Mouse (Mus musculus): Measurements from ENCODE around the gene Zfp473.
A peak's percentile ranks its signal among the peaks of the same experiment; 100 is the strongest.
"Not testable (repeated sequence)": the region's sequence is repeated elsewhere in the genome, so short reads cannot be mapped to it uniquely, and the experiment has no call there.

Gene Zfp473

DNA sequence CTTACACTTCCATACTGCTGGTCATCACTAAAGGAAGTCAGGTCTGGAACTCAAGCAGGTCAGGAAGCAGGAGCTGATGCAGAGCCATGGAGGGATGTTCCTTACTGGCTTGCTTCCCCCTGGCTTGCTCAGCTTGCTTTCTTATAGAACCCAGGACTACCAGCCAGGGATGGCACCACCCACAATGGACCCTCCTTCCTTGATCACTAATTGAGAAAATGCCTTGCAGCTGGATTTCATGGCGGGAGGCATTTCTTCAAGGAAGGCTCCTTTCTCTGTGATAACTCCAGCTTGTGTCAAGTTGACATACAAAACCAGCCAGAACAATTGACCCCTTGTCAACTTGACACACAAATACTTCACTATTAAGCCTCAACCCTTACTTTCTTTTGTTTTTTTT, at the start of gene Zfp473:
Gene Zfp473, minus strand, starts transcription at position 101 of the 400 bp plus-strand sequence.
- DNase-seq = not testable (repeated sequence)

DNA sequence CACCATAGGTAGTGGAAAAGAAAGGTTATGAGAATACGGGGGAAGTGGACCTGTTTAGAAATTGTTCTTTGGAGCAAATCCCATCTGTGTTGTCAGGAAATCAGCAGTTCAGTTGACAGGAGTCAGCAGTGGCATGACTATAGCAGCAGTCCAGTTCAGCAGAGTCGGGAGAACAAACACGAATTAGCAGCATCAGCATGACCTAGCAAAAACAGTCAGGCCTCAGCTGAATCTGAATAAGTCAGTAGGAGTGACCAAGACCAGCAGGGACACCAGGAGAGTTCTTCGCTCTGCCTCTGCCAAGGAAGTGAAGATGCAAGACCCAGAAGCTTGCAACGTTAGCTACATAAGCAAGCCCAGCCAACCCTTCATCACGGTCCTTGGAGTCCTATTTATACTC, 41.9 kb upstream of the Zfp473 start:
- no peak for DNase-seq

GRCm38 (mm10) chr7:44790066-44790465, 39.2 kb upstream of the Zfp473 start:
- DNase-seq = no peak

- DNase-seq = no peak
Observed at GRCm38 (mm10) chr7:44789531-44789930, 38.7 kb upstream of the Zfp473 start.

GRCm38 (mm10) chr7:44780101-44780500, 29.3 kb upstream of the Zfp473 start:
- DNase-seq = no peak

DNA sequence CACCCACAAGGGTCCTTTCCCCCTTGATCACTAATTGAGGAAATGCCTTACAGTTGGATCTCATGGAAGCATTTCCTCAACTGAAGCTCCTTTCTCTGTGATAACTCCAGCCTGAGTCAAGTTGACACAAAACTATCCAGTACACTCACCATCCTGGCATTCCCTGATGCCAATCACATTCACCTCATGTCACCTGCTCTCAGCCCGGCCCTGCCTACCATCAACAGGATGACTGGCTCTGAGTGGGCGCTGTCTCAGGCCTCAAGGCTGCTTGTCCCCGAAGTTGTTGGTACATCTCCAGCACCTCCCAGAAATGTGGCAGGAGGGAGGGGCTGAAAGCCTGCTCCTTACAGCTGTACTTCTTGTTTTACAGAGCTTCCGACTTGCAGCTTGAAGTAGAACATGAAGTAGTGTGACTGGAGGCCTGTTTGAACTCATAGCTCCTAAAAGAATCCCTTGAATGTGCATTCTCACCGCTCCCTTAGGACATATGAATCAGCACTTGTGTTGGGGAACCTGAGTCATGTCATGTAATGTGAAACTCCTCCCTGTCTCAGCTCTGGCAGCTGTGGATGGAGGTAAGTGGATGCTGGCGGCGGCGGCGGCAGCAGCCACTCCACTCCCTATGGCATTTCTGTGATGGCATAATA, 26.1 kb upstream of the Zfp473 start:
- DNase-seq = no peak

GRCm38 (mm10) chr7:44772591-44773204, 21.8 kb upstream of the Zfp473 start:
- no peak for DNase-seq

- peak; percentile 21 to 36 for DNase-seq
Observed at GRCm38 (mm10) chr7:44770046-44770578, 19.3 kb upstream of the Zfp473 start.

DNA sequence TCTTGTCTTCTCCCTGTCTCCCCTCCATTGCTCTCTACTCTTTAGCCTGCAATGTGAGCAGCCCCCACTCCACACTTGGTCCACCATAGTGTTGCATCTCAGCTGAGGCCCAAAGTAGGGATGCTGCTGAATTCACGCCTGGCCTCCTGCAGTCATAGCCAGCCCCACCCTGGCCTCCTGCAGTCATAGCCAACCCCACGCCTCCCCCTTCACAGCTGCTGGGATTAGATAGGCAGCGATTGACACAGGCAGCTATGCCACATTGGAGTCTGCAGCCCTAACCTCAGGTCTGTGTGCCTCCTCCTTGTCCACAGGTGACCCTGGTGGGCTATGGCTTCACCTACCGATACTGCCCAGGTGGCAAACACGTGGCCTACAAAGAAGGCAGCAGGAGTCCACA, 17.3 kb upstream of the Zfp473 start:
- no peak for DNase-seq

DNA sequence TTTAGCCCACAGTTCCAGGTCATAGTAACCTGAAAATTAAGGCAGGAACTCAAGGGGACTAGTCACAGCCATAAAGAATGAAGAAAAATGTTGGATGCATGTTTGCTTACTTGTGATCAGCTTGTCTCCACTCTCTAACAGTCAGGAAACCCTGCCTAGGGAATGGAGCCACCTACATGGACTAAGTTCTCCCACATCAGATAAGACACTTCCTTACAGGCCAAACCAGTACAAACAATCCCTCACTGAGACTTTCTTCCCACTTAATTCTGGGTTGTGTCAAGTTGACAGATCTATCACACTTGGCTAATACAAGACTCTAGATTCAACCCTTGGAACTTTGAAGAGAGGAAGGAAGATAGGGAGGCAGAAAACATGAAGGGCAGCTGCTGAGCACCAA, 9.5 kb upstream of the Zfp473 start:
- DNase-seq = no peak

- no peak for DNase-seq
Observed at GRCm38 (mm10) chr7:44757164-44757563, 6.3 kb upstream of the Zfp473 start.

- DNase-seq = peak; percentile 96 to 97
Observed at GRCm38 (mm10) chr7:44748101-44749044, 2.5 kb downstream of the Zfp473 start, which contains the start of gene Vrk3. Gene Vrk3, plus strand, starts transcription at chr7:44748413.

DNA sequence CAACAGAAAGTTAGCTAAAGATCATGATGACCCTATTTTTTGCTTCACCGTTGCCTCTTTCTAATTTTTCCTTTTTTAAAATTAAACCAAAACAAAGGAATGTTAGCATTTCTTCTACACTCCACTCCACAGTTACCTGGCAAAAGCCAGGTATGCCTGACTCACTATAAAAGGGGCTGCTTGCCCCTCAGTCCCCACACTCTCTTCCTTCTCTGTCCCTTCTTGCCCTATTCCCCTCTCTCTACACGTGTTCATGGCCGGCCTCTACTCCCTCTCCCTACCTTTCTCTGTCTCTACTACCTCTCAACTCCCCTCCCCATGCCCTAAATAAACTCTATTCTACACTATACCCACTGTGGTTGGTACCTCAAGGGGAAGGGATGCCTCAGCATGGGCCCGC, 3.7 kb downstream of the Zfp473 start:
- DNase-seq = no peak

- peak; percentile 82 to 83 for DNase-seq
Observed at GRCm38 (mm10) chr7:44745076-44745475, 5.8 kb downstream of the Zfp473 start.

- DNase-seq = no peak
Observed at GRCm38 (mm10) chr7:44744270-44744669, 6.6 kb downstream of the Zfp473 start.

DNA sequence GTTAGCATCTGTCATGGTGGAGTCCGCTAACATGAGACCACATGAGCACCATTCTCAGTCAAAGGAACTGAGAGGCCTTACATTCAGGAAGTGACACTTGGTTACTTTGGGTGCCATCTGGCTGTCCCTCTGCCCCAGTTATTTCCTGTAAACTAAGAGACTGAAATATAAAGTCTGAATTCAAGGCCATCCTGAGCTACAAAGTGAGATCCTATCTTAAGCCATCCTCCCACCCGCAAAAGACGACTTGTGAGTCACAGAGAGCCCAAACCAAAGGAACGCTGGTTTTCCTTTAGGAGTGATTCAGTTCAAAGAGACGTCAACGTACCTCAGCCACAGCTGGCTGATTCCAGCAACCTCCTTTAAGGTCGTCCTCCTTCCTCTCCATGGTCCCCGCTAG, 9.5 kb downstream of the Zfp473 start:
- DNase-seq = no peak

DNA sequence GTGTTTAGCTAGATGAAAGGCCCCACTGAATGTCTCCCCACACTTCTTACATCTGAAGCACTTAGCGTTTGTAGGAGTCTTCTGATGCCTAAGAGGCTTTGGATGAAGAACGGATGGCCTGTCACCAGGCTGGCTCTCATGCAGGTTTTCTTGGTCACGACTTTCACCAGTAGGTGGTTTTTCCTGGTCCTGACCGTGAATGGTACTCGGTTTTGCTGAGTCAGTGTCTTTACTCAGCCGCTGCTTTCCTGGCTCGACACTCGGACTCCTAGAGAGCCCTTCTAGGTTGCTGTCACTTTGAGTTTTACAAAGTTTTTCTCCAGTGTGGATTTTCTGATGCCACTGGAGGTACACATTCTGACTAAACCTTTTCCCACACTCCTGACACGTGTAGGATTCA, 17.1 kb downstream of the Zfp473 start:
- DNase-seq = no peak

- no peak for DNase-seq
Observed at GRCm38 (mm10) chr7:44728082-44728975, 22.5 kb downstream of the Zfp473 start.

DNA sequence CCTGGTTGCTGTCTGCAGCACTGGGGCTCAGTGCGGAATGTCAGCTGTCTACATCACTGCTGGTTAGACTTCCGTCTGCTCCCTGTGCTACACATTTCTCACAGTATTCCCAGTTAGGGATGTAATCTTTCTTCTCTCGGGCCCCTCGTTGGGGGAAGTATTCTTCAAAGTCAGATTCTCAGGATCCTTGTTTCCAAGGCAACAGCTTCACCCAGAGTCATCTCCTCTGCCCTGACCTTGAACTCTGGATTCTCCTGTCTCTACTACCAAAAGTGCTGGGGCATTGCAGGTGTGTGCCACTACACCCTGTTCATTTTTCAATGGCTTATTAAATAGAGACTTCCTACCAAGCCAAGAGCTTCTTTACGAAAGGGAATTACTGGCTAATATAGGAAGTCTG, 23.7 kb downstream of the Zfp473 start:
- no peak for DNase-seq

DNA sequence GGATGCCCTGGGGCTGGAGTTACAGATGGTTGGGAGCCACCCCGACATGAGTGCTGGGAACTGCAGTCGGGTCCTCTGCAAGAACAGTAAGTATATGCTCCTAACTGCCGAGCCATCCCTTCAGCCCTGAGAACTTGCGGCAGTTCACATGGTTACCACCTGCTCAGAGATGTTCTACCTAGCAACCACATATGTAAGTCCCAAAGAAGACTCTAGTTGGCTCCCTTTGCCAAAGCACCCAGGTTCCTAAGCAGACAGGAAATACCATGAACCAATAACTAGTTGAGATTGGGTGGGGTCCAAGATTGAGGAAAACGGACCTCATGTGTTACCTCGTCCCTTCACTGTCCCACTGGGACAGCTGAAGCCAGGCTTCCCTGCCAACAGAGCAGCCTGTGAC, 24.5 kb downstream of the Zfp473 start:
- peak; percentile 52 to 53 for DNase-seq

DNA sequence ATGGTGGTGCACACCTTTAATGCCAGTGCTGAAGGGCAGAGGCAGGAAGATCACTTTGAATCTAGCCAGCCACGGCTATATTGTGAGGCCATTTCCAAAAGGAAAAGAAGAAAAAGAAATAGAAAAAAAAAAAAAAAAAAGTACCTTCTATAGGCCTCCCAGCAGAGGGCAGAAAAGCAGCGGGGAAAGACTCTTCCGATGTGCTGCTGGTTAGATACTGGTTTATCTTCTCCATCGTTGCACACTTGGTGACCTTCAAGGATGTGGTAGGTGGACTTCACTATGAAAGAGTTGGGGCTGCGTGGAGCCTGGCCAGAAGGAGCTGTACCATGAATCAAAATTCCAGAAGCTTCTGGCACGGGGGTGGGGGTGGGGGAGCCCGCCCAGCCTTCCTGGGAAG, 26.5 kb downstream of the Zfp473 start:
- peak; percentile 36 to 41 for DNase-seq

GRCm38 (mm10) chr7:44722058-44722457, 28.8 kb downstream of the Zfp473 start:
- DNase-seq = no peak
